27 mouse cellular contexts compared by ENCODE assay signal in genomic region chr11:94183671-94184070, GRCm38 (mm10).
"Had no signal": no experiment of that assay in that cellular context is flagged by ENCODE, and none has a peak within 500 bp of the region (broad histone marks: within the 10 kb centered on the region; RNA-seq: fewer than 3 reads in every experiment).

No protein-coding gene starts in this region.

- ATAC-seq: hindbrain, postnatal 0 days; intestine, embryonic 16.5 days; liver, postnatal 0 days had no signal

- H3K27ac ChIP-seq: heart, embryonic 10.5 days; hindbrain, embryonic 10.5 days; hindbrain, embryonic 13.5 days; hindbrain, embryonic 15.5 days; hindbrain, postnatal 0 days; layer of hippocampus, adult 2 months; left cerebral cortex, adult 2 months; limb, embryonic 10.5 days; limb, embryonic 12.5 days; liver, embryonic 13.5 days; liver, embryonic 15.5 days had no signal

- H3K4me2 ChIP-seq: heart, embryonic 12.5 days; hindbrain, embryonic 13.5 days; hindbrain, embryonic 15.5 days; limb, embryonic 12.5 days; liver, embryonic 11.5 days; liver, embryonic 13.5 days; liver, embryonic 15.5 days had no signal

- H3K36me3 ChIP-seq: heart, embryonic 10.5 days; heart, embryonic 12.5 days; hindbrain, embryonic 10.5 days; hindbrain, embryonic 13.5 days; hindbrain, embryonic 15.5 days; limb, embryonic 10.5 days; limb, embryonic 12.5 days; liver, embryonic 13.5 days; liver, embryonic 15.5 days had no signal

- H3K27me3 ChIP-seq: heart, embryonic 12.5 days; hindbrain, embryonic 13.5 days; hindbrain, embryonic 15.5 days; limb, embryonic 12.5 days had no signal

- H3K9ac ChIP-seq: heart, embryonic 12.5 days; hindbrain, embryonic 13.5 days; hindbrain, embryonic 15.5 days; limb, embryonic 12.5 days; liver, embryonic 13.5 days; liver, embryonic 15.5 days; liver, postnatal 0 days had no signal

- H3K4me3 ChIP-seq: gastrocnemius, adult 2 months; heart, embryonic 10.5 days; heart, embryonic 12.5 days; hindbrain, embryonic 10.5 days; hindbrain, embryonic 13.5 days; hindbrain, embryonic 15.5 days; layer of hippocampus, adult 2 months; left cerebral cortex, adult 2 months; limb, embryonic 10.5 days; limb, embryonic 12.5 days; liver, embryonic 13.5 days; liver, embryonic 15.5 days had no signal

- H3K9me3 ChIP-seq: heart, embryonic 10.5 days; heart, embryonic 12.5 days; hindbrain, embryonic 10.5 days; hindbrain, embryonic 13.5 days; hindbrain, embryonic 15.5 days; limb, embryonic 10.5 days; limb, embryonic 12.5 days; liver, embryonic 13.5 days; liver, embryonic 15.5 days had no signal

- DNase-seq: gastrocnemius, adult 2 months; gastrocnemius, postnatal 10 days; gastrocnemius, postnatal 25 days; heart, adult 18-20 months; heart, postnatal 10 days; heart, postnatal 4 days; kidney, adult 11 months; kidney, adult 2 months; kidney, postnatal 10 days; kidney, postnatal 25 days; kidney, postnatal 4 days; liver; liver, embryonic 13.5 days; liver, postnatal 0 days had no signal

- H3K4me1 ChIP-seq: hindbrain, embryonic 10.5 days; hindbrain, embryonic 15.5 days; limb, embryonic 12.5 days had no signal
